Mouse (Mus musculus) neural tube, embryonic 13.5 days (tissue): Measurements from ENCODE around the gene Ano7. TPM values are rescaled to one million over a fixed set of nuclear protein-coding genes. Genes with fewer than 3 reads are reported as not detected.
"Not testable (repeated sequence)": the region's sequence is repeated elsewhere in the genome, so short reads cannot be mapped to it uniquely, and the experiment has no call there.

Experiments
- ATAC-seq: fragments of 200-750 bp; cut with Nextera tagmentation; 2 replicates; pipeline ENCODE4 v1.8.0; 2017; ENCODE audit warnings: low read depth, mild to moderate bottlenecking, moderate TSS enrichment, moderate library complexity
- H3K27ac ChIP-seq: fragments of 300-500 bp; sonication (generic); replicated peaks from 2 replicates; pipeline ENCODE4 v1.5.1; 2015; ENCODE audit warnings: moderate library complexity, mild to moderate bottlenecking, inconsistent platforms
- H3K27me3 ChIP-seq: fragments of 300-500 bp; sonication (generic); 2 replicates; pipeline ENCODE4 v1.6.1; 2015; ENCODE audit warnings: mild to moderate bottlenecking, inconsistent platforms
- H3K36me3 ChIP-seq: fragments of 300-500 bp; sonication (generic); 2 replicates; pipeline ENCODE4 v1.6.1; 2015; ENCODE audit warnings: mild to moderate bottlenecking, inconsistent platforms
- H3K4me1 ChIP-seq: fragments of 300-500 bp; sonication (generic); replicated peaks from 2 replicates; pipeline ENCODE4 v1.6.1; 2015; ENCODE audit warnings: inconsistent platforms
- H3K4me2 ChIP-seq: fragments of 300-500 bp; sonication (generic); 2 replicates; pipeline ENCODE4 v1.6.1; 2015; ENCODE audit warnings: inconsistent platforms, mild to moderate bottlenecking, moderate library complexity
- H3K4me3 ChIP-seq: fragments of 300-500 bp; sonication (generic); 2 replicates; pipeline ENCODE4 v1.5.1; 2015; ENCODE audit warnings: mild to moderate bottlenecking, inconsistent platforms
- H3K9ac ChIP-seq: fragments of 300-500 bp; sonication (generic); 2 replicates; pipeline ENCODE4 v1.6.1; 2015; ENCODE audit warnings: moderate library complexity, mild to moderate bottlenecking, inconsistent platforms
- H3K9me3 ChIP-seq: fragments of 300-500 bp; sonication (generic); 2 replicates; pipeline ENCODE4 v1.6.1; 2016; ENCODE audit warnings: inconsistent platforms
- WGBS: fragments of 180-500 bp; shearing (Covaris S2); methylation state at CpG from one replicate; pipeline ENCODE4 v1.1.7; 2015; 5-methylcytosine and 5-hydroxymethylcytosine counted together
- polyA plus RNA-seq: library from polyadenylated mRNA; unstranded; fragments of >200 nt; fragmentation: Nextera tagmentation; extraction: Ambion mirVana; gene quantifications from 2 replicates; pipeline ENCODE4 v1.2.1, GENCODE M21; 2015

Ano7 gene
- polyA plus RNA-seq, 1 experiment from 2014 or later = 0.28 TPM

DNA sequence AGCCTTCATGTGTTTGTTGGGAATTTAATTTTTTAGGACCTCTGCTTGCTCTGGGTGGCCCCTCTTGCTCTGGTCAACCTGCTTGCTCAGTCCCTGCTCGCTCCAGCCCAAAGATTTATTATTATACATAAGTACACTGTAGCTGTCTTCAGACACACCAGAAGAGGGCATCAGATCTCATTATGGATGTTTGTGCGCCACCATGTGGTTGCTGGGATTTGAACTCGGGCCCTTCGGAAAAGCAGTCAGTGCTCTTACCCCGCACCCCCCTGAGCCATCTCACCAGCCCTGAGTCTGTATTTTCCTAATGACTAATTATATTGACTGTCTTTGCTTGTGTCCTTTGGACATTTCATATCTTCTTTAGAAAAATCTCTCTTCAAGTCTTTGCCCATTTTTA, 5.4 kb downstream of the Ano7 start:
- no peaks in the 10 kb centered on the region for H3K4me1 ChIP-seq
- H3K27me3 ChIP-seq = no peaks in the 10 kb centered on the region
- H3K4me2 ChIP-seq = no peak overlapping the region
- H3K36me3 ChIP-seq = no peaks in the 10 kb centered on the region
- no peak for ATAC-seq
- no peak overlapping the region for H3K9ac ChIP-seq
- H3K9me3 ChIP-seq = no peaks in the 10 kb centered on the region
- H3K4me3 ChIP-seq = no peak overlapping the region
- whole genome bisulfite sequencing = 77% methylated on average over 5 of the region's 5 CpGs
- no peak overlapping the region for H3K27ac ChIP-seq

DNA sequence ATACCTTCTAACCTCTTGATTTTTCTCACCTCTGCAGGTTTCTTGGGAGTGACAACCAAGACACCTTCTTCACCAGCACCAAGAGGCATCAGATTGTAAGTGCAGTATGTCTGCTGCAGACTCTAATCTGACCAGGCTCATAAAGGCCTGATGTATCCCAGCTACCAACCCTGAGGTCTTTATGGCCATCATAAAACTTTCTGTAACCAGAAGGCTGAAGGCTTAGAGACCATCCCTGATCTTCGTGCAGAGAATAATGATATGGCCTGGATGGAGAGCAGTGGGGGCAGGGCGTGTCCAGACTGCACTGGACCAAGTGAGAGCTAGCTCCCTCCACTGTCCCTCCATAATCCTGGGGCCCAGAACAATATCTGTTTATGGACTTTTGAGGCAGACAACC, 13.5 kb downstream of the Ano7 start:
- no peak for ATAC-seq

DNA sequence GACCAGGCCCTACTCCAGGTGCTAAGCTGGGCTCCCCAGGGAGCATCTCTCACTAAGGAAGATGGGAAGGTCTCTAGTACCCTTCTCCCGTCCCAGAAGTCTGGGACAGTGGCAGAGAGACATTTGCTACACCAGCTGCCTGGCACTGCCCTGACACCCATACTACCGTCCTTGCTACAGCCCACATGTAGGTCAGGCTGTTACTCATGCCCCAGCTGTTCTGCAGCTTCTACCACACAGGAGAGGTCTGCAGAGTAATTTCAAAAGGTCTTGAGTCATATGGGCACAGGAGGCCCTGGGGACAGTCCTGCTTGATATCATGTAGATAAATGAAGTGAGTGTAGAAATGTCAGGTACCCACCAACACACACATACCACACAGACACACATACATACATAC, 15.2 kb downstream of the Ano7 start:
- Histone ChIP-seq H3K9me3 (no peaks in the 10 kb centered on the region), H3K27ac (no peak overlapping the region)

More for the DNA sequence above, 13.5 kb downstream of the Ano7 start:
- 42% methylated on average over 2 of the region's 2 CpGs for WGBS
- Histone ChIP-seq H3K27ac (no peak overlapping the region), H3K36me3 (no peaks in the 10 kb centered on the region), H3K9ac (no peak overlapping the region), H3K9me3 (no peaks in the 10 kb centered on the region), H3K4me1 (no peaks in the 10 kb centered on the region), H3K4me2 (no peak overlapping the region), H3K27me3 (no peaks in the 10 kb centered on the region), H3K4me3 (no peak overlapping the region)

DNA sequence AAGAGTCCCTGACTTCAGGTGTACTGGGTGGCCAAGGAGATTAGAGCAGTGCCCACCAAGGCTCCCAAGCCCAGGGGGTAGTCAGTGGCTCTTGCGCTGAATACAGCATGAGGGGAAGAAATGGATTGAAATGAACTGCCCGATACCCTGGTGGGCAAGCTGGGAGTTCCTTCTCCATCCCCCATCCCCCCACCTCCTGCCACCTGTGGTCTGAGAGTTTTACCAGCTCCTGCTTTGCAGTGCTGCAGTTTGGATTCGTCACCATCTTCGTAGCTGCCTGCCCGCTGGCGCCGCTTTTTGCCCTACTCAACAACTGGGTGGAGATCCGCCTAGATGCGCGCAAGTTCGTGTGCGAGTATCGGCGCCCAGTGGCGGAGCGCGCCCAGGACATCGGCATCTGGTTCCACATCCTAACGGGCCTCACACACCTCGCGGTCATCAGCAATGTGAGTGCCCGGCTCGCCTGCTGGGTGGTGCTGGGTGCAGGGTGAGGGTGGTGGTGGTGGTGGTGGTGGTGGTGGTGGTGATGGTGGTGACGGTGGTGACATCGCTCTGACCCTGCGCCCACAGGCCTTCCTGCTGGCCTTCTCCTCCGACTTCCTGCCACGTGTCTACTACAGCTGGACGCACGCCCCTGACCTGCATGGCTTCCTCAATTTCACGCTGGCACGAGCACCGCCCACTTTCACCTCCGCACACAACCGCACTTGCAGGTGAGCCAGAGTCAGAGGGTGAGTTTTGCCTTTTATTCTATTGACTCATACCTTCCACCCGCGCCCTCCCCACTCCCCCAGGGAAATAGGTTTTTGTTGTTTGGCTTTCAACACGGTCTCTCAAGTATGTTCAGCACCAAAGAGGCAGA, 27.7 kb downstream of the Ano7 start:
- Histone ChIP-seq H3K4me1 (no peaks in the 10 kb centered on the region), H3K36me3 (peaks cover 10% of the 10 kb centered on the region), H3K27ac (no peak overlapping the region), H3K9ac (no peak overlapping the region), H3K9me3 (no peaks in the 10 kb centered on the region), H3K4me3 (peak overlapping the region; percentile 12), H3K4me2 (peak overlapping the region; percentile 45), H3K27me3 (no peaks in the 10 kb centered on the region)
- 24% methylated on average over 38 of the region's 38 CpGs for WGBS
- no peak for ATAC-seq

More for the DNA sequence above, 15.2 kb downstream of the Ano7 start:
- Histone ChIP-seq H3K4me1 (no peaks in the 10 kb centered on the region), H3K4me2 (no peak overlapping the region), H3K4me3 (no peak overlapping the region), H3K36me3 (no peaks in the 10 kb centered on the region), H3K9ac (no peak overlapping the region), H3K27me3 (no peaks in the 10 kb centered on the region)
- ATAC-seq = no peak
- WGBS = 72% methylated on average over 2 of the region's 2 CpGs

DNA sequence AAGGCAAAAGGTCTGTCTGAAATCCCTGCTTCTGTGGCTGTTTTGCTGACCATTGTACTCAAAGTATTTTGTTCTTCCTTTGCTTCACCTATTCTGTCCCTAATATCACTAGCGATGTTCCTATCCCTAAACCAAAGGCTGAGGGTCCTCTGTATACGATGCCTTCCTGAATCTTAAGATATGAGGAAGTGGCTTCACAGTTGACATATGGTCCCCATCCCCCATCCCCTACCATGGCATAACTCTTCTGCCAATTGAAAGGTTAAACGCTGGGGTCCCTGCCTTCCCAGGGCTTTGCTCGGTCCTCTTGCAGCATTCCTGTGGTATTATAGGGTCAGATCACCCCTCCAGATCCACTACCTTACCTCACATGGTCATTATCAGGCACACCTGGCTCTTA, 29.7 kb downstream of the Ano7 start:
- Histone ChIP-seq H3K27me3 (no peaks in the 10 kb centered on the region), H3K4me3 (no peak overlapping the region), H3K27ac (no peak overlapping the region), H3K4me2 (no peak overlapping the region), H3K4me1 (no peaks in the 10 kb centered on the region), H3K9me3 (no peaks in the 10 kb centered on the region), H3K9ac (no peak overlapping the region), H3K36me3 (peaks cover 30% of the 10 kb centered on the region)
- no peak for ATAC-seq
- 79% methylated on average over 4 of the region's 4 CpGs for WGBS

DNA sequence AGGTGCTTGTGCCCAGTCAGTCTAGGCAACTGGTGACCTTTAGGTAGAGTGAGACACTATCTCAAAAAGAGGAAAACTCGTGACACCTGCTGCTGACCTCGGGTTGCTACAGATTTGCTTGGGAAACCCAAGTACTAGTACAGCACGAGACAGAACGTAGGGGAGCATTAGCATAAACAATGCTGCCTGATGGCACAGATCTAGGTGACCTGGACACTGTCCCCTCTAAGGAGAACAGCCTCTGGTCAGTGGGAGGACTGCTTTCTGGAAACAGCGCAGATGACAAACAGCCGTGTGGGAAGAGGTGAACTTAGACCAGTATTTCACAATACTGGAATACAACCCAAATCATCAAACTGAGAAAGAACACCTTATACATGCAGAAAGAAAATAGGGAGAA, 58.4 kb downstream of the Ano7 start:
- 93% methylated on average over 6 of the region's 6 CpGs for WGBS
- no peak overlapping the region for H3K9ac ChIP-seq
- no peaks in the 10 kb centered on the region for H3K9me3 ChIP-seq
- peaks cover 62% of the 10 kb centered on the region for H3K36me3 ChIP-seq
- no peaks in the 10 kb centered on the region for H3K4me1 ChIP-seq
- no peak overlapping the region for H3K4me3 ChIP-seq
- ATAC-seq = no peak
- H3K27ac ChIP-seq = no peak overlapping the region
- no peaks in the 10 kb centered on the region for H3K27me3 ChIP-seq
- H3K4me2 ChIP-seq = no peak overlapping the region

DNA sequence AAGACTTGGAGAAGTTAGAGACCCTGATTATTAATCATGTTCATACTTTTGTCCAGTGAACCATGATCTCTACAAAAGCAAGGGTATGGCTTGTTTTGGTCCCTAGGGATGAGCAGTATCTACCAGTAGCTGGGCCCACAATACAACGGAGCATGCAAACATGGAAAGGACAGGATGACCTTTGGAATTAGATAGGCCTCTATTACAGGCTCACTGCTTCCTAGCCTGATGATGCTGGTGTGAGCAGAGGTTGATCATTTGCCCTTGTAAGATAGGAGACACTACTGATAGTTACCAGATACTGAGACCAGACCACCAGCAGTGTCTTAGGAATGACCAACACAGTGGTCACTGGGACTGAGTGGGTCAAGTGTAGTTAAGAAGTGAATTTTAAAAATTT, 65.6 kb downstream of the Ano7 start:
- no peak overlapping the region for H3K27ac ChIP-seq
- ATAC-seq = no peak
- H3K4me3 ChIP-seq = no peak overlapping the region
- peaks cover 30% of the 10 kb centered on the region for H3K36me3 ChIP-seq
- peaks cover 8% of the 10 kb centered on the region for H3K4me1 ChIP-seq
- 100% methylated on average over 1 of the region's 1 CpGs for whole genome bisulfite sequencing
- no peak overlapping the region for H3K9ac ChIP-seq
- no peaks in the 10 kb centered on the region for H3K9me3 ChIP-seq
- H3K27me3 ChIP-seq = no peaks in the 10 kb centered on the region
- H3K4me2 ChIP-seq = no peak overlapping the region

DNA sequence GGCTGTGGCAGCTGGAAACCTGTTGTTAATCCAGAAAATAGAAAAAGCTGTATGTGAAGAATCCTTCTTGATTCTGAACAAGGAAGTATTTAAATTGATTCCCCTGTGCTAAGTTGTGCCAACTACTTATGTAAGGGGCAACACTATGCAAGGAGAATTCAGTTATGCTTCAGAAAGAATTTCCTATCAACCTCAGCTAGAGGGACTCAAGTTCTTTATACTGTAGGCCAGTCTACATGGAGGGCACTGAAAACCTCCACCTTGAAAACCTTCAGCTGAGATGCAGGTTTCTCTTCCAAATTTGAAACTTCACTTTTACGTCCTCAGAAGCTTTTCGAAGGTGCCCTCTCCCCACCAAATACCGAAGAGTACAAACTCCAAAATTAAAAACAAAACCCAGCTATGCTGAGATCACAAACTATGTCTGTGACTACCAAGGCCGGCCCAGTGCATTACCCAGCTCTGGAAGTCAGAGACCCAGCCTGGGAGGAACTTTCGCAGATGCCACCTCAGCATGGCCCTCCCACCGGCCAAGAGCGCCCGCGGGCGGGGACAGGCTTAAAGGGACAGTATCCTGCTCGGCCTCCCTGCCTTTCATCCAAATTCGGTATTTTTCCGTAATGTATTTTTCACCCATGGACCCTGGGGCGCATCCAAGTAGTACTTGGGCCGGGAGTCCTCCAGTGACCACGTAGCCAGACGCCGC, 70.8 kb downstream of the Ano7 start:
- peaks cover 24% of the 10 kb centered on the region for H3K4me1 ChIP-seq
- peak overlapping the region; percentile 99 for H3K4me2 ChIP-seq
- 7% methylated on average over 18 of the region's 18 CpGs for WGBS
- peak overlapping the region; percentile 83 for H3K9ac ChIP-seq
- H3K36me3 ChIP-seq = peaks cover 3% of the 10 kb centered on the region; the same call in 1 of the 2 replicates
- no peaks in the 10 kb centered on the region for H3K27me3 ChIP-seq
- no peaks in the 10 kb centered on the region for H3K9me3 ChIP-seq
- peak overlapping the region; percentile 74 for H3K27ac ChIP-seq
- H3K4me3 ChIP-seq = peak overlapping the region; percentile 77
- peak; percentile 81 for ATAC-seq

DNA sequence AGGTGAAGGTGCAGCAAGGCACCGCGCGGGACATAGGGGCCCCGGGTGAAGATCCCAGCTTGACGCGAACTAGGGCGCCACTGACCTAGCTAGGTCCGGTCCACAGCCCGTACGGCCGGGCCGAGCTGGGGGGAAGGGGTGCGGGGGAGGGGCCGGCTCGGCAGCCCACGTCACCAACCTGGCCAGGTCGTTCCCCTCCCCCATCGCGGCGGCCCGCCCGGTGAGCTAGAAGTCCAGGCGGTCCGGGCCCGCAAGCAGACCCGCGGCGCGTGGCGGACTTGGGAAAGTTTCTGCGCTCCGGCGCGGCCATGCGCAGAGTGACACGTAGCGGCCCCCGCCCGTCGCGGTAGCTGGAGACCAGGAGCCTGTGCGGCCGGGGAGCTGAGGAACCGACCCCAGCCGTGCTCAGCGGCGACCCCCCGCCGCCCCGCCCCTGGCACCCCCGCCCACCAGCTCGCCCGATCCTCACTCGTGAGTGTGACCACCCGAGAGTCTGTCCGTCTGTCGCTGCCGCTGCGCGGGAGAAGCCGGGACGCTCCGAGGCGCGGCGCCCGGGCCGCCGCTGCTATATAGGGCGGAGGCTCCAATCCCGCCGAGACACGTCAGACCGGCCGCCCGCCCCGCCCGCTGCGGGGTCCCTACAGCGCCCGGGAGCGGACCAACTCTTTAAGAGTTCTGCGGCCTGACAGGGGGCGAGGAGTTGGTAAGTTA, 71.5 kb downstream of the Ano7 start:
- H3K9me3 ChIP-seq = no peaks in the 10 kb centered on the region
- WGBS = under 1% methylated on average over 82 of the region's 84 CpGs
- no peaks in the 10 kb centered on the region for H3K27me3 ChIP-seq
- peak overlapping the region; percentile 77 for H3K4me3 ChIP-seq
- peak; percentile 94 for ATAC-seq
- H3K36me3 ChIP-seq = peaks cover 3% of the 10 kb centered on the region; the same call in 1 of the 2 replicates
- peak overlapping the region; percentile 74 for H3K27ac ChIP-seq
- peak overlapping the region; percentile 99 for H3K4me2 ChIP-seq
- peaks cover 24% of the 10 kb centered on the region for H3K4me1 ChIP-seq
- peak overlapping the region; percentile 83 for H3K9ac ChIP-seq

DNA sequence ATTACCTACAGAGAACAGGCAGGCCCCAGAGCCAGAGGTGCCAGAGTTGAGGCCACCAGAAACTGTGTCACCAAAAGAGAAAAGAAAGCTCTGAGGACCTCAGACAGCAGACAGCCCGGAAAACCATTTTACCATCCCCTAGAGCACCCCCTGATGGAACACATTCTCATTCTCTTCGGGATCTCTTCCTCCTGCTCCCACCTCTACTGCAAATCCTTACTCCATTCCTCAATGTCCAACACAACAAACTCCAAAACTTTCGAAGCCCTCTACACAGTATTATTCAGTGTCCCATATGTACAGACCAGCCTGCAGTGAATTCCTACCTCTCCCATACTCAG, 72.1 kb downstream of the Ano7 start:
- Histone ChIP-seq H3K27ac (peak overlapping the region; percentile 74), H3K9ac (peak overlapping the region; percentile 83), H3K4me1 (peaks cover 24% of the 10 kb centered on the region), H3K27me3 (no peaks in the 10 kb centered on the region), H3K4me3 (peak overlapping the region; percentile 77), H3K36me3 (0 out of 2 replicates have a peak, but pooled peaks cover 3% of the 10 kb centered on the region), H3K9me3 (no peaks in the 10 kb centered on the region), H3K4me2 (peak overlapping the region; percentile 99)
- WGBS = 10% methylated on average over 3 of the region's 3 CpGs
- ATAC-seq = peak; percentile 36; the same call in 1 of the 2 replicates

DNA sequence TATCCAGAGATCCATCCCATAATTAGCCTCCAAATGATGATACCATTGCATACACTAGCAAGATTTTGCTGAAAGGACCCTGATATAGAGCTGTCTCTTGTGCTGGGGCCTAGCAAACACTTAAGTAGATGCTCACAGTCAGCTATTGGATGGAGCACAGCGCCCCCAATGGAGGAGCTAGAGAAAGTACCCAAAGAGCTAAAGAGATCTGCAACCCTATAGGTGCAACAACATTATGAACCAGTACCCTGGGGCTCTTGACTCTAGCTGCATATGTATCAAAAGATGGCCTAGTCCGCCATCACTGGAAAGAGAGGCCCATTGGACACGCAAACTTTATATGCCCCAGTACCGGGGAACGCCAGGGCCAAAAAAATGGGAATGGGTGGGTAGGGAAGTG, 76.4 kb downstream of the Ano7 start:
- 78% methylated on average over 5 of the region's 5 CpGs for WGBS
- not testable (repeated sequence) for H3K9me3 ChIP-seq, H3K27ac ChIP-seq, H3K36me3 ChIP-seq, H3K9ac ChIP-seq, H3K4me1 ChIP-seq, H3K4me3 ChIP-seq, H3K4me2 ChIP-seq, ATAC-seq, H3K27me3 ChIP-seq

DNA sequence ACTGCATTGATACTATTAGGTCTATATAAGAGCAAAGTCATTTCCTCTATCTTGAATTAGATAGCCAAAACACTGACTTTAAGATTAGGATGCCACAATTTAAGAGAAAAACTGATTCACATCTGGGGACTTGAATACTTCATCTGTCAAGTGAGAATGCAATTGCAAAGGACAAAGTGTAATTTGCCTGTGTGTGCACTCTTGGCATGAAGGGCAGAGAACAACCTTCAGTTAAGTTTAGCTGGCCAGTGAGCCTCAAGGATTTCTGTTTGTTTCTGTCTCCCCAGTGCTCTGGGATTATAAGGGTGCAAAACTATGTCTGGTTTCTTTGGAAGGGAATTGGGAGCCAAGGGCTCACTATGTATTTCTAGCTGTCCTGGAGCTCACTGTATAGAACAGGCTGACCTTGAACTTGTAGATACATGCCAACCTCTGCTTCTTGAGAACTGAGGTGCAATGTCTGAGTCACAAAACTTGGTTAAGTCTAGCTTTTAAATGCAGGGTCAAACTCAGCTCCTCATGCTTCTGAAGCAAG, 80.1 kb downstream of the Ano7 start:
- Histone ChIP-seq H3K4me1 (0 out of 2 replicates have a peak, but pooled peaks cover 4% of the 10 kb centered on the region), H3K4me2 (no peak overlapping the region), H3K9me3 (no peaks in the 10 kb centered on the region), H3K9ac (no peak overlapping the region), H3K27me3 (no peaks in the 10 kb centered on the region), H3K27ac (no peak overlapping the region), H3K36me3 (no peaks in the 10 kb centered on the region), H3K4me3 (no peak overlapping the region)
- no peak for ATAC-seq
